Mouse (Mus musculus) kidney, adult 9 months (tissue): ENCODE data around the gene Dhrs7.
A peak's percentile ranks its signal among the peaks of the same experiment; 100 is the strongest.
"Not testable (repeated sequence)": the region's sequence is repeated elsewhere in the genome, so short reads cannot be mapped to it uniquely, and the experiment has no call there.

Source experiments
- DNase-seq: peaks from one replicate; pipeline ENCODE4 v3.0.0; 2022

The Dhrs7 gene

GRCm38 (mm10) chr12:72664735-72665337 lies at the start of gene Dhrs7:
Gene Dhrs7 (minus strand): TSS chr12:72664909.
- peak; percentile 80 for DNase-seq

DNA sequence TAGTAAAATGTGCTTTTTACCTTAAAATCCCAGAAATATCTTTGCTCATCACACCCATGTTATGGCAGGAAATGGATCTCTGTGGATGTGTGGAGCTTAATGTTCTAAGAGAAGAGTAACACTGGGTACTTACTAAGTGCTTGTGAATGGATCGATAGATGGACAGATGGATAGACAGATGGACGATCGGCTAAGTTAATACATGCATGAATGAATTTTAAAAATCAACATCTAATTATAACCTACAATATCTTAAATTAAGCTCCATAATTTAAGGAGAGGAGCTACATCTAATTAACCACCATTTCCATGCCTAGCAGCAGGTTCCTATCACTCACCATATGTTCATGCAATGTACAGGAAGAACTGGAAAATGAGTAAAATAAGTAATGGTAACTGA lies 45.3 kb upstream of the Dhrs7 start:
- DNase-seq: no peak

DNA sequence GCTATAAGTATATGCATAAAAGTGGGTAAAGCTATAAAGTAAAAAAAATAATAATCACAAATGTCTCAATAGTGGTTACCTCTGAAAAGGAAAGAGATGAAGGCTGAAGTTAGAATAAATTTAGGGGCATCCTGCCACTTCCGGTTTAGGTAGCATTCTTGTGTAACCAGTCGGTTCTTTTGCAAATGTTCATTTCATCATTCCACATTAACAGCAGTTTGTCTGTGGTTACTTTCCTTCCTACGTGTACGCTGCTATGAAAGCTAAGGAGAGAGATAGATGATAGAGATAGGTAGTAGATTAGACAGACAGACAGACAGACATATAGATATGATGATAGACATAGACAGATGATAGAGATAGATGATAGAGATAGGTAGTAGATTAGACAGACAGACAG lies 39.4 kb upstream of the Dhrs7 start:
- no peak for DNase-seq

- DNase-seq: no peak
Observed at GRCm38 (mm10) chr12:72700013-72700412, 35.3 kb upstream of the Dhrs7 start.

DNA sequence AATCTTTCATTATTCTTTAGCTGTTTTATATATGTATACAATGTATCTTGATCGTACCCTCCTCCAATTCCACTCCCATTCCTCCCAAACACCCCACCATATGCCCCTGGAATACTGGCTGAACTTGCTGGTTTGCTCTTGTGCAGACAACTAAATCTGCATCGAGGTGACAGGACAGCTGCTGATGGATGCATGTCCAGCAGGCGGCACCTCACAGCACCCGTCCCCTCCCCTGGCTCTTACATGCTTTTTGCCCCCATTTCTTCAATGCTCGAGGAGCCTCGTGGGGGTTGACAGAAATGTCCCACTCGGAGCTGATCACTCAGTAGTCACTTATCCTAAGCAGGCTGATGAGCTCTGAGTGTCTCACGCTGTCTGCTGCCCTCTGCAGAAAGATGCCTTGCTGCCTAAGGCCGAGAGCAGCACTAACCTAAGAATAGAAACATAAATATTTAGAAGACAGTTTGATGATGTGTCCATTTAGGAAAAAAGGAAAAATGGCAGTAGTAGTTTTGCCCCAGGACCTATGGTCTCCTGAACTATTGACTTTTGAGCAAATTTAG lies 30.3 kb upstream of the Dhrs7 start:
- DNase-seq: peak; percentile 7

DNA sequence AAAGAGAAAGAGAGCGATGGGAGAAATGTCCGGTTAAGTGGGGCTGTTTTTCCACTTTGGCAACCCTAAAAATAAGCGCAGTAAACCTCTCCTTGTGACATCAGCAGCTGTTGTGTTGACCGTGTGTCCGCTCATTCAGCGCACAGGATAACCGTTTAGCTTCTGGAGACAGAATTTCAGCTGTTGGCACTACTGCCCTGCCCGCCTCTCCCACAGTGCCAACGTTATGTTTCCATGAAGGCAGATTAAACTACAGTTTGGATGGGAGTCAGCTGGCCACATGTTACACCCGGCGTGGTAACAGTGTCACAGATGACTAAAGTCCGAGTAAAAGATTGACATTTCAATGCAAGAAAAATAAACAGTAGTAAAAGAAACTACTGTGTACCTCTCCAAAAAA lies 29.7 kb upstream of the Dhrs7 start:
- DNase-seq: peak; percentile 46

- DNase-seq: peak; percentile 56
Observed at GRCm38 (mm10) chr12:72693895-72694294, 29.2 kb upstream of the Dhrs7 start.

- DNase-seq: not testable (repeated sequence)
Observed at GRCm38 (mm10) chr12:72688281-72688680, 23.6 kb upstream of the Dhrs7 start.

DNA sequence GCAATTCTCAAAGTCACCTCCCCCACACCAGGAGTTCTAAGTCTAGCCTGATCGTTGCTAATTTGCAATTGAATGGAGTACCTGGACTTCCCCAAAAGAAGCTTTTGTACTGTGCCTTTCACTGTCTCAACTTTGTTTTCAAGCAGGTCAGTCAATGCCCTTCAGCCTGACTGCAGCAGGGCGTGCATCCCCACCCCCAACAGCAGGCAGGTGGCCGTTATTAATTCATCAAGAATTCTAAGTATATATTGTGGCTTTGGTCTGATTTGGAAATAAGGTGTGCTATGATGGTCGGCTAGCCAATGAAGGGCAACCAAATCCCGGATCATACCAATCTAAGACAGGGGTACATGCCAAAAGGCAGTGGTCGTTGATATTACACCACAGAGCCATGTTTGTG lies 23.0 kb upstream of the Dhrs7 start:
- not testable (repeated sequence) for DNase-seq

- DNase-seq: not testable (repeated sequence)
Observed at GRCm38 (mm10) chr12:72686566-72686965, 21.9 kb upstream of the Dhrs7 start.

DNA sequence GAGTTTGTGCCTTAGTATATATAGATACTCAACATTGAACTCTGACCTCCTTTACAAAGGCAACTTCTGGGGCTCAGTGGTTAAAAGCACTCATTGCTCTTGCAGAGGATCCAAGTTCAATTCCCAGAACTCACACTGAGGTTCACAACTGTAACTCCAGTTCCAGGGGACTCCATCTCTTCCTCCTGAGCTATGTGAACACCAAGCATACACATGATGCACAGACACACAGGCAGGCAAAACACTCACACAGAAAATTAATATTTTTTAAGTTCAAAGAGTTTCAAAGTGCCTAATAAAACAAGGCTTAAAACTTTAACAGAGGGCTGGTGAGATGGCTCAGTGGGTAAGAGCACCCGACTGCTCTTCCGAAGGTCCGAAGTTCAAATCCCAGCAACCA lies 18.9 kb upstream of the Dhrs7 start:
- no peak for DNase-seq

- no peak for DNase-seq
Observed at GRCm38 (mm10) chr12:72682511-72683282, 18.0 kb upstream of the Dhrs7 start.

DNA sequence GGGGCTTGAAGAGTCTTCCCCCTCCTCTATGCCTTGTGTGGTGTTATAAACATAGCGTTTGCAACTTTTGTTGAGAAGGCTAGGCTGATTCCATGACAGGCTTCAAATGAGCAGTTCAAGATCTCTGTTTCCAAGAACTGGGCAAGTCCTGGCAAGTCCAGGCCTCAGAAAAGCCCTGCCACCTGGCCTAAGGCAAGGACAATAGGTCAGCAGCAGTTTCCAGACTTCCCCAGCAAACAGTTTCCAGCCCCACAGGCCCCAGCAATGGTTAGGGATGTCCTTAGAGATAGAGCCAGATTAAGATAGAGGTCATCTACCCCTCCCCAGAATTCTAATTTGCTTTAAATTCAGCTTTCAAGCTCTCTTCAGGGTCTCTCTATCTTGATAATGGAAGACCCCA lies 17.2 kb upstream of the Dhrs7 start:
- no peak for DNase-seq

GRCm38 (mm10) chr12:72679635-72680034 lies 14.9 kb upstream of the Dhrs7 start:
- no peak for DNase-seq

DNA sequence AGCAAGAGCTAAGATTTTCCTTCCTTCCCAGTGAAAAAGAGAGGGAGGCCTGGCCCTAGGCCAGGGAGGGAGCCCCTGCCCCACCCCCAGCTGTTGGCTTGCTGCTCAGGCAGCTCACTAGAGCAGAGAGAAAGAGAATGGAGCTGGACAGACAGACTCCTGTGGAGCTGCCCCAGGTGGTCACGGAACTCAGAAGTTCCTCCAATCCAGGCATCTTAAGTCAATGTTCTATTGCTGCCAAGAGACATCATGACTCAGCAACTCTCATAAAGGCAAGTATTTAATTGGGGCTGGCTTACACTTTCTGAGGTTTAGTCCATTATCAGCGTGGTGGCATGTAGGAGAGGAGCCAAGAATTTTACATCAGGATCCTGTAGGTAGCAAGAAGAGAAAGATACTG lies 10.1 kb upstream of the Dhrs7 start:
- no peak for DNase-seq

DNA sequence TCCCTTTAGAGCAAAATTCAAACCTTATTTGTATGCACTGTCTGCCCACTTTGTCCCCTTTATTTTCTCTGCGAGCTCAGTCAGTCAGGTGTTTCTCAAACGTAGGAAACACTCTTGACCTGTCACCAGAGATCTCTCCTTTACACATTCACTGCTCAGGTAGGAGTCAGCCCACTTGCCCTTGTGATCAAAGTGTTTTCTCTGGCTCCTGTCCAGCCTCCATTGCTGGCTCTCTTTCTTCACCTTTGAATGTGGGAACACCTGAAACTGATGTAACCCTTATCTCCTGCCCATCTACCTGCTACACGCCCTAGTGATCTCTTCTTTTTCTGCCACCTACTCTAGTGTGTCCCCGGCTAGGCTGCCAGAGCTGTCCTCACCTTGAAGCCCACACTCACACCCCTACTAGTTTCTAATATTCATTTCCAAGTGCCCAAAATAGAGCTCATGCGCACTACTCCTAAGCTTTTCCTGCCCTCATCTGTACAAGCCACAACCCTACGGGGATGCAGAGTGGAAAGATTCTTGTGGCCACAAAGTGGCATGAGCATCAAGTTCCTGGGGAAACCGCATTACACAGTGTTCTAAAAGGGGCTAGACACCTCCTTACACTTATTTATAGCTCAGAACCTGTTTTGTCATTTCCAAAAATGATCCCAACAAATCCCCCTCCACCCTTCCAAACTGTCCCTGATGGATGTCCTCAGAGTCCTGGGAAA lies 9.5 kb upstream of the Dhrs7 start:
- no peak for DNase-seq

GRCm38 (mm10) chr12:72671516-72672135 lies 6.9 kb upstream of the Dhrs7 start:
- no peak for DNase-seq

GRCm38 (mm10) chr12:72670921-72671320 lies 6.2 kb upstream of the Dhrs7 start:
- DNase-seq: no peak

DNA sequence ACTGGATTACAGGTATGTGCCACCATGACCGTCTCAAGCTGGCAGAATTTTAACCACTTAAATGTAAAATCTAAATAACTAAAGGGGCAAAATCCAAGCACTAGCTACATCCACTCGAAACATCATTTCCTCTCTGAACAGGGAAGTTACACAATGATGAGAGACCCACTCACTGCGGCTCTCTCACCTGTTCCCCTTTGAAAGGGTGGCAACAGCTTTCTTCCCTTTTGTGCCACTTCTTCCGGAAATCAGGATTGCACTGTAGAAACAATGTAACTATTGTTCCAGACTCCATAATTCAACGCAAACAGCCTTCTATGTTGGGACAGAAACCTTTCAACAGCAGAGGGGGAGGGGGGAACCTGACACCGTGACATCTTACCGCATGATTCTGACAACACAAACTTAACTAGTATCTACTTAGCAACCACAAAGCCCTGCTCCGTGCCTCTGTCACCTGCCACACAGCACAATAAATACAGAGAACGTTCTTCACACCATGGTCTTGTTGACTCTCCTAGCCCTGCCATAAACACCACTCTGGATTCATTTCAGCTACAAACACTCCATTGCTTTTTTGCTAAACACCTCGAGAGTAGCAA lies 3.3 kb upstream of the Dhrs7 start:
- DNase-seq: no peak

GRCm38 (mm10) chr12:72666015-72666414 lies 1.3 kb upstream of the Dhrs7 start:
- no peak for DNase-seq

GRCm38 (mm10) chr12:72664020-72664734 lies 532 bp downstream of the Dhrs7 start:
- peak; percentile 32 for DNase-seq

- no peak for DNase-seq
Observed at GRCm38 (mm10) chr12:72655775-72656174, 8.9 kb downstream of the Dhrs7 start.
